Mouse (Mus musculus): Measurements from ENCODE around the gene Serpina9.

The Serpina9 gene

DNA sequence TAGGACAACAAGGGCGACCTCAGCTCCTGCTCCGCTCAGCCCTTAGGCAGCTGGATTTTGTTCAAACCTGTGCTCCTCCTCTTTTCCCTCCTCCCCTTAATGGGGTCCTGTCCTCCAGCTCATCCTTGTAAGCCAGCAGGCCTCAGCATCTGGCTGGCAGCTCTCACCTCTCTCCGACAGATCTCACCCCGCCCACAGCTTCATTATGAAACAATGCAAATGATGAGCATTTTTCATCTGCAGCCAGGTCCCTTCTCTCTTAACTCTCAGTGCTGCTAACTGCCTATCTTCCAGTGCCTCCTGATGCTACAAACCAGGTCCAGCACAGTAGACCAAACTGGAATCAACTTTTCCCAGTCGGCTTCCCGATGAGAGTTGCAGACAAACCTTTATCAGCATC lies at the start of gene Serpina9:
Serpina9 (minus strand) TSS at position 136 of the 400 bp plus-strand sequence.
- no peak for DNase-seq (ENCODE audit: low read depth, low spot score)

DNA sequence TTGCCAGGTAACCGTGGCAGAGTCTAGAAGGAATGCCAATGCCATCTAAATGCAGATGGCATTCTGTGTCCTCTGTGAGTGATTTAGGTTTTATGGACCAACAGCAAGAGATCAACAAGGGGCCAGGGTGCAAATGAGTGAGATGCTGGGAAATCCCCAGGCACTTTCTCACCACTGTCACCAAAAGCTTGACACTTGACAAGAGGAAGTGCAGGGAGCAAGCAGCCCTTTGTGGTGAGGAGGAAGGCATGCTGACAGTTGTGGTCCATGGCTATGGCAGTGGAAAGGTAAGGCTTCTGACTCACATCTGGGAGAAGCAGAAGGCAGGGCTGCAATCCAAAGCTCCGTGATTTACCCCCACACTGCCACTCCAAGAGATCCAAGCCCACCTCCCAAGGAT lies 48.3 kb upstream of the Serpina9 start:
- DNase-seq (ENCODE audit: low read depth, low spot score): no peak

DNA sequence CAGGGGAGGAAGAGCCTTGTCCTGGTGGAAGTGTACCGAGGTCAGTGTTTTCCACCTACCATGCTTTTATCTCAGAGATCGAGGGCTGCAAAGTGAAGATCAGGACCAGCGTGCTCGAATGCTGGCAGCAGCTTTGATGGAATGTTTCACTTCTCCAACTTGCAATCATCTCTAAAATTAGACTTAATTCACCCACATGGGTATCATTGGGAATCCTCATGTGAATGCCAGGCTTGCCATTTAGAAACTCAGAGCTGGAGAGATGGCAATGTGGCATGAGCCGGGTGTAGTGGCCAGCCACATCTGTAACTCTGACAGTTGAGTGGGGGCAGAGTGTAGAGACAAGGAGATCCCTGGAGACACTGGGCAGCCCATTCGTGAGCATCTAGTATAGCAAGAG lies 46.6 kb upstream of the Serpina9 start:
- no peak for DNase-seq (ENCODE audit: low read depth, low spot score)

GRCm38 (mm10) chr12:104057531-104057930 lies 44.0 kb upstream of the Serpina9 start:
- no peak for DNase-seq (ENCODE audit: low read depth, low spot score)

GRCm38 (mm10) chr12:104057050-104057449 lies 43.5 kb upstream of the Serpina9 start:
- DNase-seq (ENCODE audit: low read depth, low spot score): no peak

DNA sequence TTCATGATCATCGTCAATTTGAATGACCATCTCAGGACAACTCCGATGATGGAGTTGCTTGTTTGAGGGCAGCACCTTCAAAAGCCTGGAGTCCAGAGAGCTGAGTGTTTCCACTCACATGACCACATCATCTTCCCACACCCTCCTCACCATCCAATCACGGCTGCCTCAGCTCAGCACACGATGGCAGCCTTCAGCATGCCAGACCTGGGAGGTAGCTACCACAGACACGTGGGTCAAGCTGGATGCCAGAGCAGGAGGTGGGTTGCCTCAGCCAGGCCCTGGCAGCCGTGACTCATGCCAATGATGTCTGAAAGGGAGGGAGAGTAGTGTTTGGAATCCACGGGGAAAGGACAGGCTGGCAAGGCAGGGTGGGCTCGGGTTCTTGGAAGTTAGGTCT lies 42.2 kb upstream of the Serpina9 start:
- DNase-seq (ENCODE audit: low read depth, low spot score): no peak

DNA sequence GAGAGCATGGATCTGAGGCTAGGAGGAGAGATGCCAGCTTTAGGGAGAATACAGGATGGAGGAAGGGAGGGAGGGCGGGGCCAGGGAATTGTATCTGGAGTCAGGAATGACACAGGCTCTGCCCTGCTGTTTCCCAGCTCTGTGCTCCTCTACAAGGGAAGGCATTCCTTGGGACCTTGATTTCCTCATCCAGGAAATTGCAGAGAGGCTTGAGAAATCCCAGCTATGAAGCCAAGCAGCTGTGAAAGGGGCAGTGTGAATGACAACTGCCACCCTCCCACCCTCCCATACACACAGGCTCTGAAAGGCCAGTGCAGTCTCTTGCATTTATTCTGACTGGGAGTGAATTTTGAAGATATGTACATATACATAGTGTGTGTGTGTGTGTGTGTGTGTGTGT lies 40.4 kb upstream of the Serpina9 start:
- no peak for DNase-seq (ENCODE audit: low read depth, low spot score)

GRCm38 (mm10) chr12:104045713-104046112 lies 32.2 kb upstream of the Serpina9 start:
- no peak for DNase-seq (ENCODE audit: low read depth, low spot score)

- DNase-seq (ENCODE audit: low read depth, low spot score): no peak
Observed at GRCm38 (mm10) chr12:104044343-104044742, 30.8 kb upstream of the Serpina9 start, which contains the start of gene Serpina12. TSS of gene Serpina12 (minus strand) at chr12:104044443.

- no peak for DNase-seq (ENCODE audit: low read depth, low spot score)
Observed at GRCm38 (mm10) chr12:104042753-104043152, 29.2 kb upstream of the Serpina9 start.

- DNase-seq (ENCODE audit: low read depth, low spot score): no peak
Observed at GRCm38 (mm10) chr12:104041401-104041800, 27.8 kb upstream of the Serpina9 start.

DNA sequence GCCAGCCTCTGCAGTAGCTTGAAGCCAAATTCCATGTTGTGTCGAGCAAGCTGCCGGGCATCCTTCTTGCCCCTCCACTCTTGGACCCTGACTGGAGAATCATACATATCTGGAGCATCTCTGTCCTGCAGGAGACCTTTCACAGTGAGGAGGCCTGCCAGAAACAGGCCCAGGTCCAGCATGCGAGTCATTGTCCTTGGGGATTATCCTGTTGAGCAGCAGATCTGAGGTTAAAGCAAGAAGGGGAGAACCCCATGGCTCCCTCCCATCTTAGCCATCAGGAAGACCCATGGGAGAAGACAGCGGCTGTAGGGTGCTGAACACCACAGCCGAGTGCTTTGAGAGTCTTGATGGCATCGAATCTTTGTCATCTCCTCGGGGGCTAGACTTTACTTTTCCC lies 24.6 kb upstream of the Serpina9 start:
- DNase-seq (ENCODE audit: low read depth, low spot score): no peak

DNA sequence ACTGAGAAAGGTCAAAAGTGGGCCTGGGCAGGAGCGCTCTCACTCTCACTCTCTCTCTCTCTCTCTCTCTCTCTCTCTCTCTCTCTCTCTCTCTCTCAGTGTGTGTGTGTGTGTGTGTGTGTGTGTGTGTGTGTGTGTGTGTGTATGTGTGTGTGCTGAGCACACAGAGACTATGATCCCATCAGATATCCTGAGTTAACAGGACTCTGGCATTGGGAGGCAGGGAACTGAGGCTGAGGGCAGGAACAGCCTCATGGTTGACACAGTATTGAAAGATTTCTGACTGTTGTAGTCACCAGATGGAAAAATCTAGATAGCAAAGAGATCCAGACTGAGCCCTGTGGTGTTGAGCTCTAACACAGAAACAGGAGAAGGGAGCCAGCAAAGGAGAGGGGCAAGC lies 20.2 kb upstream of the Serpina9 start:
- no peak for DNase-seq (ENCODE audit: low read depth, low spot score)

GRCm38 (mm10) chr12:104029986-104030385 lies 16.4 kb upstream of the Serpina9 start:
- no peak for DNase-seq (ENCODE audit: low read depth, low spot score)

GRCm38 (mm10) chr12:104015280-104015679 lies 1.7 kb upstream of the Serpina9 start:
- DNase-seq (ENCODE audit: low read depth, low spot score): no peak

GRCm38 (mm10) chr12:104004689-104005088 lies 8.9 kb downstream of the Serpina9 start:
- no peak for DNase-seq (ENCODE audit: low read depth, low spot score)

DNA sequence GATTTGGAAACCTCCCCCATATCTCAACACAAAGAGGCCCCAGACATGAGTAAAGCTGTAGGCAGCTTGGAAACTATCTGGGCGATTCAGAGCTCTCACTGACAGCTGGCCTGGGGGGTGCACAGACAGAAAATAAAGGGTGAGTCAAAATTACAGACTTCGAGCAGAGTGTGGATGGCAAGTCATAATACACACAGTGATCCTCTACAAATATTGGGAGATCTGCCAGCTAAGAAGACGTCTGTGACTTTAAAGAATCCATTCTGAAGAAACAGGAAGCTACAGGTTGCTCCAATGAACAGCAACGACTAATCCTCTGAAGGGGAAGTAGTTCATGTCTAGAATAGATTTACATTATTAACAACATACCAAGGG lies 10.3 kb downstream of the Serpina9 start:
- no peak for DNase-seq (ENCODE audit: low read depth, low spot score)

DNA sequence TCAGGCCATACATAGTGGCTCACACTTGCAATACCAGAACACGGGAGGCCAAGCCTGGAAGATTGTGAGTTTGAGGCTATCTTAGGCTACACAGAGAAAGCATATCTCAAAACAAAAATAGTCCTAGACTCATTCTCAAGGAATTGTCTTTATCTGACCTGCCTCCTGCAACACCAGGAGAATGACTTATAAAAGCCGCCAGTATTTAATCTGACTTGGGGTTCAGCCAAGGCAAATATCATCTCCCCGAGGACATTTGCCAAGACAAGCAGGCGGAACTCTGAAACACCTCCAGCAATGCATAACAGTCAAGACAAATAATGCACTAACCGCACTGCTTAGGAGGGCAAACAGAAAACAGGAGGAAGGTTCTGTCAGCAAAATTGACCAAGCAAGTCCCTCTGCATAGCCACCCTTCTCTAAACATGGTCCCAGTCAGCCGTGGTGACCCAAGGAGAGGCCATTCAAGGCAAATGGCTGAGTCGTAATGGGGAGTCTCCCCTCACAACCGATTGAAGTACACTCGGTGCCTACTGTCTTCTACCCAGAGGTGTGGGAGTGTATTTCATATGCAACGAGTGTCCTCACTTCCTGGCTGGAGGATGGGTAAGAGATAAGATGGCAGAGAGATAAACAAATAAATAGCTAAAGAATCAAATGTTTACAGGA lies 10.9 kb downstream of the Serpina9 start:
- no peak for DNase-seq (ENCODE audit: low read depth, low spot score)

- peak; percentile 5 for DNase-seq (ENCODE audit: low read depth, low spot score)
Observed at GRCm38 (mm10) chr12:104000594-104000993, 13.0 kb downstream of the Serpina9 start.

DNA sequence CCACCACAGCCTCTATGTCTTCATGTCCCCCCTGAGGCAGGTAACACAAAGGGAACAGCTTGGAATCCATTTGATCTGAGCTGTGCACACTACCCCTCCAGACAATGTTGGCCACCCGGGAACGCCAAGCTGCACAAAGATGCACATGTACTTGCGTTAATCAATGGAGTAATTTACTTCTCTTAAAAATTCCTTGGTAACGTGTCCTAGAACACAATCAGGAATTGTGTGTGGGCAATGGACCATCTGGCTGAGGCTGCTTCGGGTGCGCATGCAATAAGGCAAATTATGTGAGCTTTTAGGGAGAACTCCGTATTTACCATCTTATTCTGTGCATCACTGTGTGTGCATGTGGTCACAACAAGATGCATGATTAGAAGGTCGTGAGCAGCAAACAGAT lies 13.9 kb downstream of the Serpina9 start:
- DNase-seq (ENCODE audit: low read depth, low spot score): no peak

DNA sequence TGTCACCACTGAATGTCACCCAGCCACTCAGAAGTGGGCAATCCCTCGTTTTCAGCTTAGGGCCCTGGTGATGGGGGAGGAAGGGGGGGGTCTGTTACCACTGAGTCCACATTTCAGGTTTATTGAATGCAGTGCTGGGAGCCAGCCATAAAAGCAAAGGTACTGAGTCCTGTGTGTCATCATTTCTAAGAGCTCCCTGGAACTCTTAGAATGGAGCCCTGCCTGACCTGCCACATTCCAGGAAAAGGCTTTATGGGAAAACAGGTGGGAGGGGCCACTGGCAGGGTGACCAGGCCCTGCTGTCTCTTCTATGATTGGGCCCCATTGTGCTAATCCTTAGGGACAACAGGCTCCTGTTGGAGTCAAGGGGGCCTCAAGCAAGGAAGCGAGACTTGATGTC lies 17.0 kb downstream of the Serpina9 start:
- DNase-seq (ENCODE audit: low read depth, low spot score): no peak

GRCm38 (mm10) chr12:103995292-103996072 lies 18.1 kb downstream of the Serpina9 start:
- DNase-seq (ENCODE audit: low read depth, low spot score): no peak

GRCm38 (mm10) chr12:103992945-103993344 lies 20.6 kb downstream of the Serpina9 start:
- no peak for DNase-seq (ENCODE audit: low read depth, low spot score)

Data from c-Kit-negative CD71-positive TER-119-positive erythroid progenitor cells, embryonic 14.5 days (primary cell).